Mouse (Mus musculus) myocyte (in vitro differentiated cells): ENCODE results near the gene Sult1a1. TPM values are rescaled to one million over a fixed set of nuclear protein-coding genes. Genes with fewer than 3 reads are reported as not detected.

ENCODE experiments used
- H3K27me3 ChIP-seq: one replicate; pipeline ENCODE4 v1.6.1; 2011; ENCODE audit not compliant: control insufficient read depth, insufficient read depth, insufficient read length
- H3K36me3 ChIP-seq: one replicate; pipeline ENCODE4 v1.6.1; 2011; ENCODE audit not compliant: control insufficient read depth, insufficient read depth
- H3K4me2 ChIP-seq: one replicate; pipeline ENCODE4 v1.6.1; 2011; ENCODE audit warnings: low read depth, control low read depth
- H3K4me3 ChIP-seq: one replicate; pipeline ENCODE4 v1.5.1; 2011; ENCODE audit warnings: mild to moderate bottlenecking, control low read depth, moderate library complexity
- H3K79me2 ChIP-seq: one replicate; pipeline ENCODE4 v1.6.1; 2011; ENCODE audit not compliant: control insufficient read depth, insufficient read depth
- H3ac ChIP-seq: one replicate; pipeline ENCODE4 v1.6.1; 2011; ENCODE audit not compliant: control insufficient read depth, insufficient read length
- CEBPB ChIP-seq: IDR thresholded peaks from 2 replicates; pipeline ENCODE4 v1.6.1; 2011; ENCODE audit warnings: mild to moderate bottlenecking, moderate library complexity; ENCODE audit not compliant: poor library complexity, insufficient read depth, severe bottlenecking
- E2F4 ChIP-seq: IDR thresholded peaks from one replicate; pipeline ENCODE4 v1.6.1; 2011; ENCODE audit warnings: mild to moderate bottlenecking, control low read depth, moderate library complexity; ENCODE audit not compliant: insufficient read depth
- MAX ChIP-seq: IDR thresholded peaks from one replicate; pipeline ENCODE4 v1.6.1; 2011; ENCODE audit warnings: low read depth, mild to moderate bottlenecking, control low read depth
- MYOD1 ChIP-seq, 3 experiments: IDR thresholded peaks; one replicate each; pipeline ENCODE4 v1.6.1; 2011; ENCODE audit warnings: control low read depth in 2 of 3, low read depth in 2 of 3, mild to moderate bottlenecking in 2 of 3, moderate library complexity in 1 of 3; ENCODE audit not compliant: insufficient read length in 2 of 3, control insufficient read depth in 1 of 3
- MYOG ChIP-seq, 3 experiments: IDR thresholded peaks; one replicate each; pipeline ENCODE4 v1.6.1; 2011; ENCODE audit warnings: control low read depth in 2 of 3, low read depth in 2 of 3, mild to moderate bottlenecking in 2 of 3; ENCODE audit not compliant: insufficient read length in 2 of 3, control insufficient read depth in 1 of 3, insufficient read depth in 1 of 3
- POLR2A ChIP-seq: IDR thresholded peaks from one replicate; pipeline ENCODE4 v1.6.1; 2011; ENCODE audit warnings: low read depth, mild to moderate bottlenecking, control low read depth, moderate library complexity; ENCODE audit not compliant: insufficient read length
- POLR2AphosphoS2 ChIP-seq: IDR thresholded peaks from one replicate; pipeline ENCODE4 v1.6.1; 2011; ENCODE audit warnings: low read depth, control low read depth; ENCODE audit not compliant: insufficient read length
- REST ChIP-seq: IDR thresholded peaks from one replicate; pipeline ENCODE4 v1.6.1; 2011; ENCODE audit warnings: mild to moderate bottlenecking, control low read depth, moderate library complexity; ENCODE audit not compliant: insufficient read depth, insufficient read length
- SRF ChIP-seq: IDR thresholded peaks from one replicate; pipeline ENCODE4 v1.6.1; 2011; ENCODE audit warnings: low read depth; ENCODE audit not compliant: control insufficient read depth, insufficient read length
- TCF12 ChIP-seq: IDR thresholded peaks from one replicate; pipeline ENCODE4 v1.6.1; 2011; ENCODE audit warnings: mild to moderate bottlenecking, control low read depth; ENCODE audit not compliant: poor library complexity, insufficient read depth, severe bottlenecking
- TCF3 ChIP-seq: IDR thresholded peaks from one replicate; pipeline ENCODE4 v1.6.1; 2011; ENCODE audit warnings: low read depth, control low read depth; ENCODE audit not compliant: insufficient read length
- USF1 ChIP-seq: IDR thresholded peaks from one replicate; pipeline ENCODE4 v1.6.1; 2011; ENCODE audit warnings: low read depth, mild to moderate bottlenecking, control low read depth, moderate library complexity
- polyA plus RNA-seq: library from polyadenylated mRNA; unstranded; fragments of >200 nt; fragmentation: generic; extraction: Trizol; gene quantifications from one replicate; pipeline ENCODE4 v1.2.1, GENCODE M21; 2012; ENCODE audit warnings: missing spikeins

Sult1a1 gene
- polyA plus RNA-seq, 1 experiment, result not detected

- Histone ChIP-seq H3K4me3 (no peak overlapping the region), H3K79me2 (peaks cover under 1% of the 10 kb centered on the region), H3ac (no peak overlapping the region), H3K4me2 (no peak overlapping the region), H3K27me3 (peaks cover 8% of the 10 kb centered on the region), H3K36me3 (no peaks in the 10 kb centered on the region)
- TF ChIP-seq MYOD1 (IDR thresholded peaks at IDR 0.05; ENCODE audit: control insufficient read depth in 1 of 3, insufficient read length in 2 of 3, low read depth in 2 of 3), result no peak
- TF ChIP-seq POLR2A, result no peak
- no peak for TF ChIP-seq REST
- no peak for TF ChIP-seq TCF12
- TF ChIP-seq MAX, result no peak
- no peak for TF ChIP-seq SRF
- TF ChIP-seq USF1, result no peak
- no peak for TF ChIP-seq TCF3
- TF ChIP-seq E2F4, result no peak
- no peak for TF ChIP-seq MYOG (IDR thresholded peaks at IDR 0.05; ENCODE audit: control insufficient read depth in 1 of 3, insufficient read depth in 1 of 3, insufficient read length in 2 of 3, low read depth in 2 of 3)
- TF ChIP-seq POLR2AphosphoS2, result no peak
- no peak for TF ChIP-seq CEBPB
Measured at GRCm38 (mm10) chr7:126702358-126702757, 26.1 kb upstream of the Sult1a1 start.

DNA sequence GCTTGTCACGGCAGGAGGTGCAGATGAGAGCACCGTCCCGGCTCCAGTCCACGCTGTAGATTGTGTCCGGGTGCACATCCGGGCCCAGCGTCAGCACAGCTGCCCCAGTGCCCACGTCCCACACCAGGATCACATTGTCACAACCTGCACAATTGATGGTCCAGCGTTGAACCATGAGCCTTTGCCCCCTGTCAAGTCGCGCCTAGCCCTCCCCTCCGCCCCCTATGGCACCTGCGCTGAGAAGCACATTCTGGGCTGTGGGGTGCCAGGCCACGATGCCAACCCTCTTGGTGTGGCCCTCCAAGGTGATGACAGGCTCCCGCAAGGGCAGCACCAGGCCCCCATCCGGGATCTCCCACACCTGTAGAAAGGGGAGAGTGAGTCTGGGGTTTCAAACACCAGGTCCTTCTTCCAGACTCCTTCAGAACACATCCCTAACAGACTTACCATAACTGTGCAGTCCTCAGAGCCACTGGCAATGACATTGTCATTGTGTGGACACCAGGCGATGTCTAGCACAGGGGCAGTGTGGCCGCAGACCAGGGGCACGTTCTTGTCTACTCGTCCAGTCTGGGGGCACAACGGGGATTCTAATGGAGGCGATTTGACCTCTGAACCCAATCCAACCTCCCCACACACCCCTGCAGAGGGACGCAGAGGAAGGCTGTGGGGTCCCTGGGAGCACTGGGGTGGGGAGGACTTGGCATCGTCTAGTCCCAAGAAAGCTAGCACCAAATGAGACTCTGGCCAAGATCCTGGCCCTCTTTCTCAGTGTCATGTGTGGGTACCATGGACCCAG, 25.5 kb upstream of the Sult1a1 start:
- Histone ChIP-seq H3K27me3 (peaks cover 7% of the 10 kb centered on the region), H3K79me2 (peaks cover 7% of the 10 kb centered on the region), H3K36me3 (no peaks in the 10 kb centered on the region), H3ac (no peak overlapping the region), H3K4me2 (no peak overlapping the region), H3K4me3 (no peak overlapping the region)
- TF ChIP-seq TCF12, result no peak
- TF ChIP-seq CEBPB, result no peak
- no peak for TF ChIP-seq REST
- TF ChIP-seq MAX, result no peak
- TF ChIP-seq TCF3, result no peak
- no peak for TF ChIP-seq USF1
- no peak for TF ChIP-seq POLR2A
- TF ChIP-seq SRF, result no peak
- no peak for TF ChIP-seq MYOD1 (IDR thresholded peaks at IDR 0.05; ENCODE audit: control insufficient read depth in 1 of 3, insufficient read length in 2 of 3, low read depth in 2 of 3)
- TF ChIP-seq POLR2AphosphoS2, result no peak
- no peak for TF ChIP-seq E2F4
- TF ChIP-seq MYOG (IDR thresholded peaks at IDR 0.05; ENCODE audit: control insufficient read depth in 1 of 3, insufficient read depth in 1 of 3, insufficient read length in 2 of 3, low read depth in 2 of 3), result no peak

DNA sequence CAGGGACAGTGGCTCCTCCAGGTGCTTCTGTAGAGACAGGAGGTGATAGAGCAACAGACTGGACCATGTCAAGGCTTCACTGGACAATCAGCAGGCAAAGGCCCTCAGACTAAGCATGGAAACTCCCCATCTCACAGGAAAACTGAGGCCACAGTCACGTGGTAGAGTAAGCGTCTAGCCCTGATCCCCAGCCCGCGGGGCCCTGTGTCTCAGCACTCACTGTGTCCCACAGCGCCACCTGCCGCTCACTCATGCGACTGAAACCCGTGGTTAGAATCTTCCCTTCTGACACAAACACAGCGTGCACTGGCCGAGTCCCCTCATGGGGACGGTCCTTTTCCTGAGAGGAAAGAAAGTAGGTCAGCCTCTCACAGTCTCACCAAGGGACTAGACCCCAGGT, 24.8 kb upstream of the Sult1a1 start:
- Histone ChIP-seq H3K4me2 (no peak overlapping the region), H3K36me3 (no peaks in the 10 kb centered on the region), H3K4me3 (no peak overlapping the region), H3ac (no peak overlapping the region), H3K27me3 (peaks cover 7% of the 10 kb centered on the region), H3K79me2 (peaks cover 14% of the 10 kb centered on the region)
- TF ChIP-seq E2F4 (no peak), CEBPB (no peak), USF1 (peak; percentile 67)

GRCm38 (mm10) chr7:126700063-126701015, 24.1 kb upstream of the Sult1a1 start:
- TF ChIP-seq MAX, result no peak
- Histone ChIP-seq H3K79me2 (peaks cover 14% of the 10 kb centered on the region), H3K4me3 (no peak overlapping the region)

DNA sequence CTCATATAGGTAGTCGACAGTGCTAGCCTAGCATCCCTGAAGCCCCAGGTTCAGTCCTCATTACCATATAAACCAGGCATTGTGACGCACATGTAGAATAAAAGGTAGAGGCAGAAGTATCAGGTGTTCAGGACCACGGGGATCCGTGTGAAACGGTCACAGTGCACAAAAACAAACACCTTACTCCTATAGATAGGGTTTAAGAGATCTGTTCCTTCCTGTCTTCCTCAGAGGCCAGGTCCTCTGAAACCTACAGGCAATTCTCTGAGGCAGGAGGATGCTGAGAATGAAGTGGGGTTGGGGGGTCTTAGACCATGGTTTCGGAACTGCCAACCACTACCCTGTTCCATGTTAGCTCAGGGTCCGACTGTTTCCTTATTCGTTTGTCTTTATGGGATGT, 21.6 kb upstream of the Sult1a1 start:
- no peak for TF ChIP-seq POLR2AphosphoS2
- TF ChIP-seq REST, result no peak
- no peak for TF ChIP-seq SRF
- no peak for TF ChIP-seq TCF3
- no peak for TF ChIP-seq POLR2A
- TF ChIP-seq TCF12, result no peak
- TF ChIP-seq CEBPB, result no peak
- TF ChIP-seq E2F4, result no peak
- TF ChIP-seq MYOG (IDR thresholded peaks at IDR 0.05; ENCODE audit: control insufficient read depth in 1 of 3, insufficient read depth in 1 of 3, insufficient read length in 2 of 3, low read depth in 2 of 3), result no peak
- no peak for TF ChIP-seq MYOD1 (IDR thresholded peaks at IDR 0.05; ENCODE audit: control insufficient read depth in 1 of 3, insufficient read length in 2 of 3, low read depth in 2 of 3)
- no peaks in the 10 kb centered on the region for H3K36me3 ChIP-seq
- no peaks in the 10 kb centered on the region for H3K27me3 ChIP-seq
- H3ac ChIP-seq, result no peak overlapping the region
- peaks cover 14% of the 10 kb centered on the region for H3K79me2 ChIP-seq
- H3K4me3 ChIP-seq, result no peak overlapping the region
- no peak overlapping the region for H3K4me2 ChIP-seq

More at GRCm38 (mm10) chr7:126700063-126701015, 24.1 kb upstream of the Sult1a1 start:
- no peak overlapping the region for H3K4me2 ChIP-seq
- H3K27me3 ChIP-seq, result peaks cover 7% of the 10 kb centered on the region
- H3ac ChIP-seq, result no peak overlapping the region
- no peaks in the 10 kb centered on the region for H3K36me3 ChIP-seq
